Mouse (Mus musculus) ES-E14 (cell line): ENCODE results near the gene Chd6.

Experiments used
- CHD2 ChIP-seq: IDR thresholded peaks from 2 replicates; pipeline ENCODE4 v1.6.1; 2014; ENCODE audit warnings: mild to moderate bottlenecking, low read depth, low read length, inconsistent platforms
- HCFC1 ChIP-seq: IDR thresholded peaks from 2 replicates; pipeline ENCODE4 v1.6.1; 2012; ENCODE audit warnings: low read length, inconsistent platforms, borderline replicate concordance; ENCODE audit not compliant: insufficient read depth
- MAFK ChIP-seq: IDR thresholded peaks from 2 replicates; pipeline ENCODE4 v1.6.1; 2014; ENCODE audit warnings: mild to moderate bottlenecking, low read depth, low read length, inconsistent platforms; ENCODE audit not compliant: insufficient read depth
- ZC3H11A ChIP-seq: IDR thresholded peaks from 2 replicates; pipeline ENCODE4 v1.6.1; 2012; ENCODE audit warnings: low read depth, mild to moderate bottlenecking, inconsistent platforms, low read length, borderline replicate concordance

DNA sequence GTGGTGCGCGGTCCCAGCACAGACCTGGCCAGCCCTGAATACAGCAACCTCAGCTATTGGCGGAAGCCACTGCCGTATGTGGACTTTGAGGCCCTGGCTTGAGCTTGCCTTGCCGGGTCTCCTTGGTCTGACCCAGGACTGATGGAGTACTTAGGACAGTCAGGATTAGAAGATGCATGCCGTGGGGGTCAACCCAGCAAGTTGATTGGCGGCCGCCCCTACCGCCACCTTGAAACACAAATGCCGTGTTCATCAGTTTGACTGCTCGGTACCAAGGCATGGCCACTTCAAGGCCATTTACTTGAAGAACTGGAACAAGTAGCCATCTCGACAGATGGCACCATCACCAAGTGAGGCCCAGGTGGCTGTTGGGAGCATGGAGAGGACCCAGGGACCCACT lies 203.6 kb downstream of the Chd6 start:
- TF ChIP-seq ZC3H11A (no peak), HCFC1 (no peak), CHD2 (no peak), MAFK (no peak)
